Mouse (Mus musculus) CD4-positive, CD25-positive, alpha-beta regulatory T cell, adult 2 months (primary cell): ENCODE results near the gene Rdm1.
"Not testable (repeated sequence)": the region's sequence is repeated elsewhere in the genome, so short reads cannot be mapped to it uniquely, and the experiment has no call there.

ENCODE experiments used
- DNase-seq: peaks from one replicate; pipeline ENCODE4 v3.0.0-alpha.2; 2012; ENCODE audit warnings: low read depth, low spot score

The Rdm1 gene

DNA sequence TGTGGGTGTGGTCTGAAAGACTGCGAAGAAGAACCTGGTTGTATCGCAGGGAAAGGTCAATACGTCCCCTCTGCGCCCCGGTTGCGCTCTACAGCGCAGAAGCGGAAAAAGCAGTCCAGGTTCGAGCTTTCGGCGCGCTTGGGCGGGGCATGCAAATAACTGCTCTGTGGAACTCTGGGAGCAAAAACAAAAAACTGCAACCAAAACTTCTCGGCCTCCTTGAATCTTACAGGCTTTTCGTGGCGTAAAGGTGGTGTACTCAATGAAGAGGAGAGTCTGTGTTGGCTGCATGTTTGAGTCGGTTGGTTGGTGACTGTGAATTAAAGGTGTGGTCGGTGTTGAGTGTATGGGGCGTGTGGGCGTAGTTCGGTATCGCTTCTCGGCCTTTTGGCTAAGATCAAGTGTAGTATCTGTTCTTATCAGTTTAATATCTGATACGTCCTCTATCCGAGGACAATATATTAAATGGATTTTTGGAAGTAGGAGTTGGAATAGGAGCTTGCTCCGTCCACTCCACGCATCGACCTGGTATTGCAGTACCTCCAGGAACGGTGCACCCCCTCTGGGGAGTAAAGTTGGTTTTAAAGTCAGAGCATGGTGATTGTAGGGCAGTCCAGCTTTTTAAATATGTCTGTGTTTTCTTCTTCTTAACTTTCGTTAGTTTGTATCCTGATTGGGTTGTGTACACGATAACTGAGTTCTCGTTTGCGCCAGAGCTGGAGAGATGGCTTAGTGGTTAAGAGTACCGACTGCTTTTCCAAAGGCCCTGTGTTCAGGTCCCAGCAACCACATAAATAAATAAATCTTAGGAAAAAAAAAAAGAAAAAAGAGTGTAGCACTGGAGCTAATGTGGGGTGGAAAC, at the start of gene Rdm1:
Gene Rdm1 (plus strand): TSS at position 201 of the 862 bp plus-strand sequence.
- peak; percentile 88 for DNase-seq

DNA sequence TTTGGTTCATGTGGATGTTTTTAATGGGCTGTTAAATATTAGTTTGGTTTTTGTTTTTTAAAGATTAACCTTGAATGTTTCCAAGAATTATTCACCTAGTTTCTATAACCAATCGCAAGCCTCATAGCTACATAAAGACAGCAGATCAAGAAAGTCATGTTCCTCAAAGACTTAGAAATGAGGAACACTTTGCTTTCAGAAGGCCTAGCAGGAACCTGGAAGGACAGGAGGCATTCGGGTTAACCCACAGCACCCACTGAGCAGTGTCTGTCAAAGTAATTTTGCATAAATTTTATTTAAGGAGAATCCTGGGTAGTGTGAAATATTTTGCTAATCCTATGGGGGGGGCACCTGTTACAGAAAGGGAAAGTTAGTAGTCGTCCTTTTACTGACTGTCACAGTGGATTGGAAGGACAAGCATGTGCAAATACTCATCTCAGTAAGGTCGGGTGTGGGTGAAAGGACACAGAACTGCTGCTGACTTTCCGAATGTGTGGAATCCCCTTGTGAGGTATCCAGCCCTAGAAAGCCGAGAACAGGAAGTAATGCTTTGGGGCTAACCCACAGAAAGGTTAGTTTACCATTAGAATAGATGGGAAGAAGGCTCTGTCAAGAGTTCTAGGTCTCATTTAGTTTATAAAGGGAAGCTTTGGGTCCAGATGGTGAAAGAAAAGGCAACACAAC, 45.8 kb upstream of the Rdm1 start:
- DNase-seq, result no peak

DNA sequence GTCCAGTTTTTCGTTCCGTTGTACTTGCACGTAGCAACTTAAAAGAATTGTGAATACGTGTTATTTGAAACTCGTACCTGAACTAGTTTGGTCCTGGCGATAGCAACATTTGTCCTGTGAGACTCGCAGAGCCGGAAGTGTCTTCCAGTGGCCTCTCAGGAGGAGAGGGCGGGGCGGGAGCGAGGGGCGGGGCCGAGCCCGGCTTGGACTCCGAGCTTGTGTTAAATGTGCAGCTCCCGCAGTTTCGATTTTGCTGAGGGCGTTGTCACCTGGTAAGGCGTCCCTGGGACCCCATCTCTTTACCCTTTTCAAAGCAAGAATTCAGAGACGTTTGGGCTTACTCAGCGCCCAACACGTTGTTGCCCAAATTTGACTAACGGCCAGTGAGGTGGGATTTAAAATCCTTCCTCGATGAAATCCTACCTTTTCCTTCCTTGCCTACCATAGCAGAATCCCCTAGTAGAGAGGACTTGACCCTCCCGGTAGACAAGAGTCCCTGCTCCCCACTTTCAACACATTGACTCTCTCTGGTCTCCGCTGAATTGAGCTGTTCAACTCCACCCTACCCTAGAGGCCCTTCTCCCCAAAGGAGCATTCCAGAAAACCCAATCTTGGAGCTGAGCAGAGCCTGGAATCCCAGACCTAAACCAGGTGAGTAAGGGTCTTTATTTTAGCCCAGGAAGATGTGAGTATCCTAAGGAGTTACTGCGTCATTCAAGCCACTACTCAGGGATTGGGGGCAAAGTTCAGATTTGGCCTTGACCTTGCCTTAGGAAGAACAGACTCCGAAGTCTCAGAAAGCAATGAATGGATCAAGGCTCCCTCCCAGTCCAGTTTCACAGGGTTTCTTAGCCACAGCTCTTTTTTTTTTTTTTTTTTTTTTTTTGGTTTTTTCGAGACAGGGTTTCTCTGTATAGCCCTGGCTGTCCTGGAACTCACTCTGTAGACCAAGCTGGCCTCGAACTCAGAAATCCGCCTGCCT, 44.6 kb upstream of the Rdm1 start, which contains the start of gene Tmem106a:
Gene Tmem106a (plus strand): TSS at position 189 of the 982 bp plus-strand sequence.
- DNase-seq, result peak; percentile 82

DNA sequence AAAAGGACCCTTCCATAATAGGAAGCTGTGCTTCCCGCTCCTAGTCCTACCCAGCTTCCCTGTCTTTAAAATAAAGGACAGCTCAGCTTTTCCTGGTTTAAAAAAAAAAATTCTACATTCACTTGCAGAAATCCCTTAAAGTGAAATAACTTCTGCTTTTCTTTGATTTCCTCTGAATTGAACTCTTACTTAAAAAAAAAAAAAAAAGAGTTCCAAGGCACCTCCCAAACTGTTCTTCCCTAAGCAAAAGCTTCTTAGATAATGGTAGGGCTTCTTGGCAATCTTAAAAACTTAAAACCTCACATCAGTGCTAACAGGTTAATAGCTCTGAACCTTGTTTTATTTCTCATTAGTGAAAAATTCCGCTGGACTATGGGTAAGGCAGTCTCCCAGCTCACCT, 43.8 kb upstream of the Rdm1 start:
- DNase-seq, result no peak

DNA sequence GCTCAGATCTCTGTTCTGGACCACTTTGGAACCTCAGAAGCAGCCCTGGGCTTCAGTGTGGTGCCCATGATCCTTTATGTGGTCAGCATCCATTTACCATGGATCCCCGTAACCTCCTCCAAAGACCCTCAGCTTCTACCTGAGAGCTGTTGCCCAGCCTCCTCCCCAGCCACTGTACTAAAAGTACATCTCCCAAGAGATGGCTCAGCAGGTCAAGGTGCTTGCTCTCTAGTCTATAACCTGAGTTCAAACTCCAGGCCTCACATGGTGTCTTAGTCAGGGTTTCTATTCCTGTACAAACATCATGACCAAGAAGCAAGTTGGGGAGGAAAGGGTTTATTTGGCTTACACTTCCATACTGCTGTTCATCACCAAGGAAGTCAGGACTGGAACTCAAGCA, 42.0 kb upstream of the Rdm1 start:
- not testable (repeated sequence) for DNase-seq

DNA sequence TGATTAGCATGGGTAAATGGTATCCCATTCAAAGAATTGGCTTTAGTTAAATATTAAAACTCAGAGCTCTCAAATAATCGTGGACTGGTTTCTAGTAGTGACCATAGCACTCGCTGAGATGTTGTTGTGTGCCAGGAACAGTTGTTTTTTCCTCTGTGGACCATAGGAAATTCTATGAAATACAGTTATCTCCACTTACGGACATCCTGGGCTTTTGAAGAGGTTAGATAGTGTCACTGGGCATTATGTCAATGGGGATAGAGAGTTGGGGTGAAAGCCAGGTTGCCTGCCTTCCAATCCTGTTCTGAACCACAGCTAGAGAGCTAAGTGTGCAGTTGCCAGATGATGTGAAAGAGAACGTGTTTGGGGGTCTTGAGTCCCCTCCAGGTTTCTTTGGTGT, 41.2 kb upstream of the Rdm1 start:
- no peak for DNase-seq

DNA sequence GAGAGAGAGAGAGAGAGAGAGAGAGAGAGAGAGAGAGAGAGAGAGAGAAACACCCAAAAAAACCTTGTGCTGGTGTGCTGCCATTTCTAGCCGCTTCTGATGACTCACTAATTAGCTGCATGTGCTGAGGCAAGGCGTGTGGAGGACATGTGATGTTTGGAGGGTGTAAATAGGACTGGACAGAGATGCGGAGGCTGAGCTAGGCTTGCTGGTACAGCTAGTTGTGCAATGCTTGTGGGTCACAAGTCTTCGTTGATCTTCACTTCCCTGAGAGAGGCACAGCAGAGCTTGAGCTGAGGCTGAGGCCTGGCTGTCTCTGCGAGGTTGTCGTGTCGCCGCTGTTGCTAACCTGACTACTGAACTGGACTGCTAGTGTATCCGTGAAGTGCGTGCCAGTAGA, 39.3 kb upstream of the Rdm1 start:
- DNase-seq, result no peak

DNA sequence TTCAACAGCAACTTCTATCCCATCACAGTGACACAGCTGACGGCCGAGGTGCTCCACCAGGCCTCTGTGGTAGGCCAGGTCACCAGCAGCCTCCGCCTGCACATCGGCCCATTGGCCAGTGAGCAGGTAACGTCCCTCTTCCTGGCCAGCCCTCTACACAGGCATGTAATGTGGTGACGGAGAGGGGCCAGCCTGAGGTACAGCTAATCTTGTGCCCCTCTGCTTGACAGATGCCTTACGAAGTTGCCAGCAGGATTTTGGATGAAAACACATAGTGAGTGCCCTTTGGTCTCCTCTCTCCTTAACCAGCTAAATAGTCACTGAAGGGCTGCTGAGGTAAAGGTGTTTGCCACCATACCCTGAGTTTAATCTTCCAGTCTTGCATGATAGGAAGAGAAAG, 38.1 kb upstream of the Rdm1 start:
- DNase-seq, result no peak

DNA sequence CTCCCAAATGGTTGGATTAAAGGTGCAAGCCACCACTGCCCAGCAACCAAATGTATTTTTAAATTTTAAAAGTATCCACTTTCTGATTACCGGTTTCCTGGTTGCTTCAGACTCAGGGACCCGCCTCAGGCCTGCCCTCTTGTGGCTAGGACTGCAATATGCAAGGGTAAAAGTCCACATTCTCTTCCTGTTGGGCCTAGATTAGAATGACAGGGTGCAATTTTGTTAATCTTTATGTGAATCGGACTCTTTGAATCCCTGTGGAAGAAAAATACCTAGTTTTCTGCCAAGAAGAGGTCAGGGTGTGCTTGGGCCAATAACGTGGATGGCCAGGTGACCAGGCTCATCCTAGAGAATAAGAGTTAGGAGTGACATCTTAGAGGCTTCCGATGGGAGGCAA, 37.6 kb upstream of the Rdm1 start:
- peak; percentile 87 for DNase-seq

DNA sequence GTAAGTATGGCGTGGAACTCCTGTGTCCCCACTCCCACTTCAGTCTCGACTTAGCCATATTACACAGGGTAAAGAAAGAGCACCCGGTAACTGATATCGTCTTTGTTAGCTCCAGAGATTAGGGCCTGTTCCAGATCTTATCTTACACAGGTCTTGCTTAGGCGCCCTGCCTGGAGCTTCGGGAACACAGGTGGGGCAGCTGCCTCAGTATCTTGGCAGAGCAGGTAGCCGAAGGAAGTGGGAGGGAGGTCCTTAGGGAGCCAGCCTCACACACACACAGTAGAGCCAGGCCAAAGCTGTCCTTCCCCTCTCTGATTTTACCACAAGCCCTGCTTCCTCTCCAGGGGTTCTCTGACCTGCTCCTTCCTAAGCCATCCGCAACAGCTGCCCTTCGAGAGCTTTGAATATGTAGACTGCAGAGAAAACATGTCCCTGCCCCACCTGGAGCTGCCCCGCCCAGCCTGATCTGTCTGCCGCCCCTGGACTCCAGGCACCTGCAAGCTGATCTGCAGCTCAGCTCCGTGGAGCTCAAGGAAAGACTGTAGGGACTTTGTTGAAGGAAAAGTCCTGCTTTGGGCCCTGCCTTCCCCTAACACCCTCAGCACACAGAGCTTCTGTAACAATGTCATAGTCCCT, 36.9 kb upstream of the Rdm1 start:
- DNase-seq, result no peak

DNA sequence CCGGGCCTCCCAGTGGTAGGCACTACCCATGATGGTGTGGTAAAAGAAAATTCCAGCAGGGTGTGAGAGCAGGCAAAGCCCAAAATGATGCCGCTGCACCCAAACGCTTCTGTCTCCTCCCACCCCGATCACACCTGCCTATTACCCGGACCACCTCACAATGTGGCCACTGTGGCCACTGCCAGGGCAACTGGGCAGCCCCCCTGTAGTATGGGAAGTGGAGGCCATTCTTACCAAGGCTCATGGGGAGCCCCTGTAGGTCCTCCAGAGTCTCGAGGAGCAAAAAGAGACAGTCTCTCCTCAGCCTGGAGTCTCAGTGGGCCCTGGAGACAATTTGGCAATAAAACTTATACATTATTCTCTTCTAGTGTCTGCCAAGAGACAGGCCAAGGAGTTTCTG, 27.8 kb upstream of the Rdm1 start, which contains the start of gene Gm11634:
Gene Gm11634 (minus strand): TSS at position 101 of the 400 bp plus-strand sequence.
- DNase-seq, result no peak

DNA sequence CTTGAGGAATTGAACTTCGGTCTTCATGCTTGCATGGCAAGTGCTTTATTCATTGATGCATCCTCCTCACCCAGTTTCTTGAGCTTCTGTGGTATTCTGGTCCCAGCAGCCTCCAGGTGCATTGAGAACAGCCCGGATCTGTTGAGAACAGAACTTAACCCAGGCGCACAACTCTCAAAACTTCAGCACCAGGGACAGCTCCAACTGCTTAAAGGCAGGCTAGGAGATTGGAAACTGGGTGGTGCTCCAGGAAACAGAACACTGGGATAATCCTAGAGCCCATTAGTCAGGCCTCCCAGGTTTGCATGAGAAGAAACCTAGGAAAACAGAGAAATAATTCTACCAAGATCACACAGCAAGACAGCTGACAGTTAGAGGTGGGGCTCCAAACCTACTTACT, 24.5 kb upstream of the Rdm1 start:
- DNase-seq, result peak; percentile 80

DNA sequence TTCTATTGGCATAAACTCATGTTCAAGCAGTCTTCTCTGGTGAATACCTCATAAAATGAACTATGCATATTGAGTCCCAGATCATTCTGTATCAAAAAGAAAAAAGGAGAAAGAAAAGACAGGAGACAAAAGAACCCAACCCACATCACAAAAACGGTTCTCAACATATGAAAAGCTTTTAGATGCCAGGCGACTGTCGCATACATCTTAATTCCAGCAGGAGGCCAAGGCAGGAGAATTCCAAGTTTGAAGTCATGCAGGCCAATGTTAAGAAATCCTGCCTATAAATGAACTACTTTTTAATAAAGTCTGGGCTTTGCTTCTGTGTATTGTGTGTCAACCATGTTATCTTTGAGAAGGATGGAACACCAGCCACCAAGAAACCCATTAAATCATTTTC, 22.9 kb upstream of the Rdm1 start:
- DNase-seq, result no peak

DNA sequence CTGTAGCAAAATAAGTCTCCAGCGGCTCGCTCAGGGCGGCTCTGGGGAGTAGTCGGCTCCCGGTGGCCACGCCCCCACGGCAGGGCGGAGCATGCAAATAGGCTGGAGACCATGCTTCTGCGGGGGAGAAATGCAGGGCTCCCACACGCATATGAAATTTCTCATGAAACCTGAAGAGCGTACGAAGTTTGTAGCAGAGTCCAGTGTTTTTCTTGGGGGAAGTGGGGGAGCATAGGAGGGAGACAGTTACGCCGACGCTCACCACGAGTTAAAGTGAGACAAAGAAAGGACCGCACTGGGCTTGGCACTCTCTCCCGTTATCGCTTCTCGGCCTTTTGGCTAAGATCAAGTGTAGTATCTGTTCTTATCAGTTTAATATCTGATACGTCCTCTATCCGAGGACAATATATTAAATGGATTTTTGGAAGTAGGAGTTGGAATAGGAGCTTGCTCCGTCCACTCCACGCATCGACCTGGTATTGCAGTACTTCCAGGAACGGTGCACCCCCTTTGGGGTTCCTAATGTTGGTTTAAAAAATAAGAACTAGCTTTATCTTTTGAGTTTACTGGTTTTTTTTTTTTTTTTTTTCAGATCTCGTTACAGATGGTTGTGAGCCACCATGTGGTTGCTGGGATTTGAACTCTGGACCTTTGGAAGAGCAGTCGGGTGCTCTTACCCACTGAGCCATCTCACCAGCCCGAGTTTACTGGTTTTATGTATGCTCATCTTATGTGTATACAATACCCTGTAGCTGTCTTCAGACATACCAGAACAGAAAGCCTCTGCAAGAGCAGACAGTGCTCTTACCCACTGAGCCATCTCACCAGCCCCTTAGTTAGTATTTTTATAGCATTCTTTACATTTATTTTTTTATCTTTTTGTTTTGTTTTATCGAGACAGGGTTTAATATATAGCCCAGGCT, 22.2 kb upstream of the Rdm1 start:
- DNase-seq, result peak; percentile 87

DNA sequence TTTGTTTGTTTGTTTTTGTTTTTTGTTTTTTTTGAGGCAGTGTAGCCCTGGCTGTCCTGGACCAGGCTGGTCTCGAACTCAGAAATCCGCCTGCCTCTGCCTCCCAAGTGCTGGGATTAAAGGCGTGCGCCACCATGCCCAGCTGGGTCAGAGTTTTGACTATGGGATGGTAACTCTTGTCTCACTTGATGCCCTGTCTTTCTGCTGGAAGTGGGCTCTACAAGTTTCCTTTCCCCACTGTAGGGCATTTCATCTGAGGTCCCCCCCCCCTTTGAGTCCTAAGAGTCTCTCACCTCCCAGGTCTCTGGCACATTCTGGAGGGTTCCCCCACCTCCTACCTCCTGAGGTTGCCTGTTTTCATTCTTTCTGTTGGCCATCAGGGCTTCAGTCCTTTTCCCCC, 19.9 kb upstream of the Rdm1 start:
- DNase-seq, result not testable (repeated sequence)

DNA sequence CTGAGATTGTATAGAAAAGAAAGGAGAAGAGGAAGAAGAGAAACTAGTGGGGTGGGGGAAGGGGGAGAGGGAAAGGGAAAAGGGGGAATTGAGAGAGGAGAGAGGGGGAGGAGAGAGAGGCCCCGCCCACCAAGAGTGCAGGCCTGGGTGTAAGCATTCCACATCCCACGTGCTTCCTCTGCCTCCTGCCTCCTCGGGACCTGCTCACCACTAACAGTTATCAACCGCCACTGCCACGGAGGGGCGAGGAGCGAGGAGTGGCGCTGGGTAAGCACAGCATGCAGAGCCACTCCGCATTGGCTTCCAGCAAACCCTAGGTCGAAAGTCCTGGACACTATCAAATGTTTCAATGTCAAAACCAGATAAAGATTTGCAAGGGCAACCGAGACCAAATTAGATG, 16.6 kb upstream of the Rdm1 start:
- DNase-seq, result no peak

DNA sequence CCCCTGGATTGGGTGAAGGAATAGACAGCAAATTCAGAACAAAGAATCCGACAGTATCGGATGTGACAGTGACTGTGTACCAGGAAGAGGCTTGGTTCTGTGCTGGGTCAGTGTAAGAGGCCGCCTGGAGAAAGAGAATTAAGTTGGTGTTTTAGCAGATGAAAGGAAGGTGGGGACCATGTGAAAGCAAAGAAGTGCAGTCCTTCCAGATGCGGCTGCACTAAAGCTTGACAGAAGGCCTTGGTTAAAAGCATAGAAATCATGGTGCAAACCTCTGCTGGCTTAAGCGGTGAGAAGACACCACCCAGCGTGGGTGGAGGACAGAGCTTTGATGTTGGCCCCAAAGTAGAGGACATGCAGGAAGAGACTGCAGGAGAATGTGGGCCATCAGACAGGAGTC, 13.4 kb upstream of the Rdm1 start:
- no peak for DNase-seq

DNA sequence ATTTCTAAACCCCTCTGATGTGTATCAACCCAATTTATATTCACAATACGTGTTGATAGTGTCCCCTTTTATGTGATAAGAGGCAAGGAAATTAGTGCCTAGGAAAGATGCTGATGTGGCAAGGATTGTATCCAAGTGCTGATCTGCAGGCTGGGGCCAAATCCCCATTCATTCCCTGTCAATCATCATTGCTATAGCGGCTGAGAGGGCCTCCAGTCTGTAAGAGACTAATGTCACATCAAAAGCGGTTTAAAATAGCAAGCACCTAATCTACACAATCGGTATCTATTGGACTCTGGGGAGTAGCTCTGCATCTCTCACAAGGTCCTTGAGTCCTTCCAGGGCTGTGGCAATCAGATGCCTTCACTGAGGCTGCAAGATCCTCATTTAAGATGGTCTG, 12.9 kb upstream of the Rdm1 start:
- DNase-seq, result no peak

DNA sequence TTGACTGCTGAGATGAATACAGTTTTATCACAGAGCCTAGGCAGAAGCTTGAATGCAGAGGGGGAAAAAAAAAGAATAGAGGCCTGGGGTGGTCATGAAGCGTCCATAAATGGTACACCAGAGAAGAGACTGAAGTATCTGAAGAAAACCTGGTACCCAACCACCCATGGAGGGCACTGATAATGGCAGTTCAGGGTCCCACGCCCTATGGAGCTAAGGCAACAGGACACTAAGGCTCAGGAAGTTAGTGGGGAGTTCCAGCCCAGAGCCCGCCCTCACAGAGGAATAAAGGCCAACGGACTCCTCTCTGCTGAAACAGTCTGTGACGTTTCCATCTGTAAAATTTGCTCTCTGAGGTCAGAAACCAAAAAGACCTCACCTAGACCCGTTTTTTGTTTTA, 11.6 kb upstream of the Rdm1 start:
- no peak for DNase-seq

DNA sequence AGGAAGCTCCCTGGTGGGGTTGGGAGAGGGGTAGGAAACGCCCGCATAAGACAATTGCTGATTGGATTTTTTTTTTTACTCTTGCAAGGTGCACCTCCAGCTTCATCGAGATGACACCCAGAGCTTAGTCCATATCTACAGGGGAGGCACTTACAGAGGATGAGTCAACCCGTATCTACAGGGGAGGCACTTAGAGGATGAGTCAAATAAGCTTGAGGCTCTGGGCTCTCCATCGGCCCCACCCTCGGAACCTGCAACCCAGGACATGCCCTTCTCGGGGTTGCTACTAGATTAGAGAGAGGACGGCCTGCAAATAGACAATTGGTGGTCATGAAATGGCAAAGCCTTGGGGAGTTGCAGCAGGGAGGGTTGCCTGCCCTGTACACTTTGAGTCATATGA, 10.9 kb upstream of the Rdm1 start:
- no peak for DNase-seq
